Mouse (Mus musculus): ENCODE measurements around the gene Nek8. TPM values are rescaled to one million over a fixed set of nuclear protein-coding genes. Genes with fewer than 3 reads are reported as not detected.
"Not testable (repeated sequence)": the region's sequence is repeated elsewhere in the genome, so short reads cannot be mapped to it uniquely, and the experiment has no call there.

Gene Nek8
- 10 to 100 TPM in 1 of 2 experiments, 1 to 10 TPM in 1; 9.4 to 13.2 TPM for polyA plus RNA-seq (2017; shearing (Covaris generic))

GRCm38 (mm10) chr11:78176402-78176862, at the start of gene Nek8, which contains the start of gene Tlcd1:
Gene Nek8, minus strand, starts transcription at chr11:78176675.
Gene Tlcd1, plus strand, starts transcription at chr11:78176711.
- ATAC-seq = peak; percentile 53

- no peak for ATAC-seq
These were observed 47.1 kb upstream of the Nek8 start for GRCm38 (mm10) chr11:78223586-78223985.

- peak; percentile 36 for ATAC-seq
These were observed 39.3 kb upstream of the Nek8 start for GRCm38 (mm10) chr11:78215709-78216317.

GRCm38 (mm10) chr11:78213086-78213817, 36.8 kb upstream of the Nek8 start:
- ATAC-seq = no peak

- ATAC-seq = no peak
These were observed 35.0 kb upstream of the Nek8 start for GRCm38 (mm10) chr11:78211513-78211912.

GRCm38 (mm10) chr11:78210615-78211014, 34.1 kb upstream of the Nek8 start:
- no peak for ATAC-seq

GRCm38 (mm10) chr11:78209886-78210285, 33.4 kb upstream of the Nek8 start:
- ATAC-seq = no peak

- ATAC-seq = no peak
These were observed 30.7 kb upstream of the Nek8 start for GRCm38 (mm10) chr11:78207190-78207589.

GRCm38 (mm10) chr11:78205361-78206206, 29.1 kb upstream of the Nek8 start:
- ATAC-seq = no peak

- ATAC-seq = no peak
These were observed 27.8 kb upstream of the Nek8 start for GRCm38 (mm10) chr11:78204287-78204686.

GRCm38 (mm10) chr11:78202372-78202771, 25.9 kb upstream of the Nek8 start:
- no peak for ATAC-seq

GRCm38 (mm10) chr11:78195101-78195863, 18.8 kb upstream of the Nek8 start:
- ATAC-seq = no peak

- ATAC-seq = no peak
These were observed 18.1 kb upstream of the Nek8 start for GRCm38 (mm10) chr11:78194411-78195100.

GRCm38 (mm10) chr11:78193113-78193512, 16.6 kb upstream of the Nek8 start, which contains the start of gene Proca1:
Gene Proca1, plus strand, starts transcription at chr11:78193392.
- ATAC-seq = no peak

- no peak for ATAC-seq
These were observed 13.6 kb upstream of the Nek8 start for GRCm38 (mm10) chr11:78190041-78190440.

GRCm38 (mm10) chr11:78189234-78190040, 13.0 kb upstream of the Nek8 start:
- no peak for ATAC-seq

- ATAC-seq = no peak
These were observed 12.1 kb upstream of the Nek8 start, which contains the start of gene Rab34 for GRCm38 (mm10) chr11:78188331-78189233. Gene Rab34, plus strand, starts transcription at chr11:78188430.

- ATAC-seq = not testable (repeated sequence)
These were observed 8.2 kb upstream of the Nek8 start for GRCm38 (mm10) chr11:78184702-78185101.

- no peak for ATAC-seq
These were observed 7.5 kb upstream of the Nek8 start for GRCm38 (mm10) chr11:78183884-78184514.
